Mouse (Mus musculus): Measurements from ENCODE around the gene Nup133. TPM values are rescaled to one million over a fixed set of nuclear protein-coding genes. Genes with fewer than 3 reads are reported as not detected.

Nup133 gene
- polyA plus RNA-seq, 1 experiment from 2014 or later: 7.0 TPM

DNA sequence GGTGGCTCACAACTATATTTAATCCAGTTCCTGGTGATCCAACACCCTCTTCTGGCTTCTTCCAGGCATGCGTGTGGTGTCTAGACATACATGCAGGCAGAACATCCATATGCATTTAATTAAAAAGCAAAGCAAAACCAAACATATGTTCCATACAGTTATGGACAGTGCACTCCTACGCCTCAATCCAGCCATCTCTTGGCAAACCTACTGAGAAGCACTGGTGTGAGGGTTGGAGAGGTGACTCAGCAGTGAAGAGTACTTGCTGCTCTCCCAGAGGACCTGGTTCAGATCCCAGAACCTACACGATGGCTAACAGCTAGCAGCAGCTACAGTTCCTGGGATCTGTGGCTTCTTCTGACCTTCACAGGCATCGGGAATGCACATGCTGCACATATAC lies 36.8 kb downstream of the Nup133 start:
- Histone ChIP-seq H3K36me3 (ENCODE audit: inconsistent target) (peaks cover 42% of the 10 kb centered on the region; the same call in 1 of the 2 replicates), H3K79me2 (ENCODE audit: inconsistent target) (no peaks in the 10 kb centered on the region), H3K27ac (no peak overlapping the region), H3K4me3 (ENCODE audit: inconsistent target) (no peak overlapping the region)
- WGBS (ENCODE audit: missing documents): 91% methylated on average over 4 of the region's 4 CpGs

DNA sequence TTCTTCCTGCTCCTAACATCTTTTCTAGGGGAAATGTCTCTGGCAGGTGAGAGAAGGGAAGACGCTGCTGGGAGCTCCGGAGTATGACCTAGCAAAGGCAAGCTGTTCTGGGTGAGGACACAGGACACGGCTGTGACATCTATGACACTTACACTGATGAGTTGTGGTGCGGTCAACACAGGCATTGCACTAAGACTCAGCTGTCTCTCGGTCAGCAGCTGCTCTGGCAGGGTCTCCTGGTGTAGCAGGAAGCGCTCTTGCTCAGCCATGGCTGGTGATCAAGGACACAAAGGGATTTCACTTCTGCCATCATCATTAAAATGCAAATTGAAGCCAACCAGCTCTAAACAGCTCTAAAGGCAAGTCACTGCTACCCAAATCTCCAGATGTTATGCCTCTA lies 41.5 kb downstream of the Nup133 start:
- H3K4me3 ChIP-seq (ENCODE audit: inconsistent target): no peak overlapping the region
- H3K27ac ChIP-seq: no peak overlapping the region
- WGBS (ENCODE audit: missing documents): 94% methylated on average over 6 of the region's 6 CpGs
- no peaks in the 10 kb centered on the region for H3K79me2 ChIP-seq (ENCODE audit: inconsistent target)
- H3K36me3 ChIP-seq (ENCODE audit: inconsistent target): peaks cover 42% of the 10 kb centered on the region; the same call in 1 of the 2 replicates

DNA sequence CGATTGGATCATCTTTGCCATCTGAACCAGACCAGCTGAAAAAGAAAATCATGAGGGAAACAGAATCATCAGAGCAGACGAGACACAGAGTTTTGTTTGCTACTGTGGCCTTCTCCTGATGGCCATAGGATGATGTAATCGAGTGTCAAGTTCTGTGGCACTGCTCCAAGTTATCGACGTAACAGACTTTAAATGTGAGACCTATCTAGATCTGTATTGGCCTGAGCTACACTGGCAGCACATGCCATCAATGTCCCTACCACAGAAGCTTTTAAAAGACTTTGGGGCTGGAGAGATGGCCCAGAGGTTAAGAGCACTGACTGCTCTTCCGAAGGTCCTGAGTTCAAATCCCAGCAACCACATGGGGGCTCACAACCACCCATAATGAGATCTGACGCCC lies 46.4 kb downstream of the Nup133 start:
- Histone ChIP-seq H3K36me3 (ENCODE audit: inconsistent target) (peaks cover 30% of the 10 kb centered on the region; the same call in 1 of the 2 replicates), H3K27ac (no peak overlapping the region), H3K79me2 (ENCODE audit: inconsistent target) (no peaks in the 10 kb centered on the region), H3K4me3 (ENCODE audit: inconsistent target) (no peak overlapping the region)
- WGBS (ENCODE audit: missing documents): 95% methylated on average over 7 of the region's 7 CpGs

DNA sequence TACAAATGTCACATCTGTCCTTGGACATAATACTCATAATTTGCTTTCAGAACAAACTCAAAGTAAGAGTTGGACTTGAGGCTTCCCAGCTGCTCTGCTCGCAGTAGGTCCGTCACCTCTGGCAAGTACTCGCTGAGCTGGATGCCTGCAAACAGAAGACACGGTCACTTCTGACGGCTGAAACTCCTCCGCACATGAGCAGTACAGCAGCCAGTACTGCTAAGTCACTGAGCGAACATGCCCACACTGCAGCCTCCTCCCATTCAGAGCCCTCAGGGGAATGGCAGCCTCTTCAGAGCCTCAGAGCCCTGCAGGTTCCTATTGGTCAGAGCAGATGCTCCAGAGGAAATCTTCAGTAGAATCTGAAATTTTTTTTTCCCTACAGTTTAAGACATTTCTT lies 49.7 kb downstream of the Nup133 start:
- WGBS (ENCODE audit: missing documents): 95% methylated on average over 7 of the region's 7 CpGs
- Histone ChIP-seq H3K27ac (no peak overlapping the region), H3K79me2 (ENCODE audit: inconsistent target) (no peaks in the 10 kb centered on the region), H3K4me3 (ENCODE audit: inconsistent target) (no peak overlapping the region), H3K36me3 (ENCODE audit: inconsistent target) (peaks cover 20% of the 10 kb centered on the region; the same call in 1 of the 2 replicates)

DNA sequence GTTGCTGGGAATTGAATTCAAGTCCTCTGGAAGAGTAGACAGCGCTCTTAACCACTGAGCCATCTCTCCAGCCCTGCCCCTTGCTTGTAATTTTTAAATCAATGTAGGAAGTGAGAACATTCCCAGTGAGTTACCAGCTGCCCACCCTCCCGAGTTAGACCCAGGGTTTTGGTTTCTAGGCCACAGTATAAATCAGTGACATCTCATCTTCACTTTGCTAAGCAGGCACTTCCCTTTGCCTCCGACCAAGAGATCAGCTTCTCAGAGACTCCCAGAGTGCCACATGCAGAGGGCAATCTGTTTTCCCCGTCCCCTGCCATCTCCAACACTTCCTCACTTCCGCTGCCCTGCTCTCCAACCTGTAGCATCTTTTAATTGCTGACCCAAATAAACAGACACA lies 50.5 kb downstream of the Nup133 start:
- 90% methylated on average over 5 of the region's 5 CpGs for WGBS (ENCODE audit: missing documents)
- no peak overlapping the region for H3K27ac ChIP-seq
- no peaks in the 10 kb centered on the region for H3K79me2 ChIP-seq (ENCODE audit: inconsistent target)
- peaks cover 12% of the 10 kb centered on the region; the same call in 1 of the 2 replicates for H3K36me3 ChIP-seq (ENCODE audit: inconsistent target)
- H3K4me3 ChIP-seq (ENCODE audit: inconsistent target): no peak overlapping the region

DNA sequence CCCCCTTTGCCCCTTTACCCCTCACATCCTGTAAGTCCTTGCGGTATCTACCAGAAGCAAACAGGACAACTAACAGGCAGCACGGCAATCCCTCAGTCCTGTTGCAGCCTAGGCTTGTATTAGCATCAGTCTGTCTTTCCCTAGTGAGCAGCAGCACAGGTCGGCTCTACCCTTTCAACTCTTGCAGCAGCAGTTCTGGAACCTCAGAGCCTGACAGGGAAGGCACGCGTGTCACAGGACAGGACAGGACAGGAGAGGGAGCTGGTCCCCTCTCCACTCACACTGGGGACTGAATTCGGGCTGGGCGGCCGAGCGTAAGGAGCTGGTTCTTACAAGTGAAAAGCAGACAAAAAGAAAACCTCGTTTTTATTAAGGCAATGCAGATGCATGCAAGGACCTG lies 52.3 kb downstream of the Nup133 start:
- peaks cover 3% of the 10 kb centered on the region; the same call in 1 of the 2 replicates for H3K36me3 ChIP-seq (ENCODE audit: inconsistent target)
- H3K4me3 ChIP-seq (ENCODE audit: inconsistent target): no peak overlapping the region
- WGBS (ENCODE audit: missing documents): 69% methylated on average over 9 of the region's 10 CpGs
- H3K27ac ChIP-seq: no peak overlapping the region
- no peaks in the 10 kb centered on the region for H3K79me2 ChIP-seq (ENCODE audit: inconsistent target)

DNA sequence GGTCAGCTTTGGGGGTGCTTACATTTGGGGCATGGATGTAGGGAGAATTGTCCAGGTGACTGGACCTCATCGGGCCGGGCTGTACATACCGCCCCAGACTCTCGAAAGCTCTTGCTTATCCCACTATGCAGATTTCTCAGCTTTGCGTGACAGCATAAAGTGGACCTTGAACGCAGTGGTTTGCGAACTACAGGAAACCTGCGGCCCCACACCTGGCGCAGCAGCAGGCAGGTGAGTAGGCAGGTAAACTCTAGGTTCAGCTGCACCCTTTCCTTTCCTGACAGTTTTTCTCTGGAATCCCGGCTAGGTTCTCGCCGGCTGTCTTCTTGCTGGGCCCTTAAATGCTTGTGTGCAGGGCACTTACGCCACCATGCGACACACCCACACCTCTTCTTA lies 52.7 kb downstream of the Nup133 start:
- Histone ChIP-seq H3K4me3 (ENCODE audit: inconsistent target) (no peak overlapping the region), H3K79me2 (ENCODE audit: inconsistent target) (no peaks in the 10 kb centered on the region), H3K27ac (no peak overlapping the region), H3K36me3 (ENCODE audit: inconsistent target) (no peaks in the 10 kb centered on the region)
- 70% methylated on average over 14 of the region's 14 CpGs for WGBS (ENCODE audit: missing documents)

DNA sequence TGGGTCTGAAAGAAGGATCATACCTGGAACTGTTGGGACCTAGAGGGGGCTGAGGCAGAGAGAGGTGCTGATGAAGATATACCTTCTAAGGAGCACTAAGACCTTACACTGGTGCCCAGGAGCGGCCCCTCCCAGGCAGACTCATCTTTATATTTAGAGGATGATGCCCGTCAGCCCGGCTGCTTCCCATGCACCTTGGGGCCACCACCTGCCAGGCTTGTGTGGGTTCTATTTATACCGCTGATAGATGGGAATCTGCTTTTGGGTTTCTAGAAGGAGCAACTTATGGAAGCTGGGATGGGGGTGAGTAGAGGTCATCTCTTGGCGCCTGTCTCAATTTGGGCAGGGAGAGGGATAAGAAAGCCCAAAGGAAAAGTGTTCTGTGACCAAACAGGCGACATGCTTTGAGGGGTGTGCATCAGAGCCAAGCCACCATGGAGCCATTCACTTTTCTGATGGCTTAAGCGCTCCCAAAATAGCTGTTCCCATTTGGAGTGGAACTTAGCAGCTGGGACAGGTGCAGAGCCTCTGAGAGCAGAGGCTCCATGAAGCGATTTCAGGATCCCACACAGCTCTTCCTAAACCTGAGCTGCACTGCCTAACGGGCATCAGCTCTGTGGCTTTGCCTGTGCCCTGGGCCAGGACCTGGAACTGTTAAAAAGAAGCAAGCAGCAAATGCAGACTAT lies 53.2 kb downstream of the Nup133 start:
- Histone ChIP-seq H3K36me3 (ENCODE audit: inconsistent target) (no peaks in the 10 kb centered on the region), H3K4me3 (ENCODE audit: inconsistent target) (no peak overlapping the region), H3K79me2 (ENCODE audit: inconsistent target) (no peaks in the 10 kb centered on the region), H3K27ac (no peak overlapping the region)
- WGBS (ENCODE audit: missing documents): 70% methylated on average over 9 of the region's 9 CpGs

DNA sequence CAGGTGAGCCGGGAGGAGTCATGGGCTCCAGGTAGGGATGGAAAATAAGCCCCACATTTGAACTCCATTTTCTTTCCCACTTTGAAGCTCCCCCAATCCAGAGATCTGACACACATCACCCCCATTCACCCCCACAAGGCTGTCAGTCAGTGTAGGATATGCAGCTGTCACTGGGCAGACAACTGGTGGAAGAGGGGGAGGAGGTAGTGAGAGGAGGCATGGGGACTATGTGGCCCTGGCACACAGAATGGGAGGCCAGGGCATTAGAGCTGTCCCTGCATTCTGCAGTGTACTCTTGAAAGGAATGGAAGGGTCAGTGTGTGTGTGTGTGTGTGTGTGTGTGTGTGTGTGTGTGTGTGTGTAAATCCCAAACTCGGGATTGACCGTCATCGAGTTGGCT lies 53.8 kb downstream of the Nup133 start:
- no peak overlapping the region for H3K27ac ChIP-seq
- no peaks in the 10 kb centered on the region for H3K36me3 ChIP-seq (ENCODE audit: inconsistent target)
- WGBS (ENCODE audit: missing documents): 88% methylated on average over 4 of the region's 4 CpGs
- no peak overlapping the region for H3K4me3 ChIP-seq (ENCODE audit: inconsistent target)
- no peaks in the 10 kb centered on the region for H3K79me2 ChIP-seq (ENCODE audit: inconsistent target)

GRCm38 (mm10) chr8:123894502-123895097 lies 54.5 kb downstream of the Nup133 start, which contains the start of gene Acta1:
Gene Acta1 (minus strand): TSS chr8:123894751.
- no peak within 1 kb of the TSS for H3K27ac ChIP-seq
- no peak within 1 kb of the TSS for H3K4me3 ChIP-seq (ENCODE audit: inconsistent target)
- H3K79me2 ChIP-seq (ENCODE audit: inconsistent target): no peaks in the 10 kb centered on the region
- WGBS (ENCODE audit: missing documents): 36% methylated on average over 14 of the region's 15 CpGs
- H3K36me3 ChIP-seq (ENCODE audit: inconsistent target): no peaks in the 10 kb centered on the region

DNA sequence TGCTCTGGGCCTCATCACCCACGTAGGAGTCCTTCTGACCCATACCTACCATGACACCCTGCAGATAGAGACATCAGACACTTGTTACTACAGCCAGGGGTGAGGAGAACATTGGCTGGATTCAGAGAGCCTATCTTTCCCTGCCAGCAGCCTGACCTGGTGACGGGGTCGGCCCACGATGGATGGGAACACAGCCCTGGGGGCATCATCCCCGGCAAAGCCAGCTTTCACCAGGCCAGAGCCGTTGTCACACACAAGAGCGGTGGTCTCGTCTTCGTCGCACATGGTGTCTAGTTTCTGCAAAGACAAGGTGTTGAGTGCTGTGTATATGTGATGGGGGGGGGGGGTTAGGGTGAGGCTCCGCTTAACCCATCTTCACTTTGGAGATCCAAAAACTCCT lies 55.7 kb downstream of the Nup133 start:
- Histone ChIP-seq H3K27ac (no peak overlapping the region), H3K79me2 (ENCODE audit: inconsistent target) (no peaks in the 10 kb centered on the region), H3K36me3 (ENCODE audit: inconsistent target) (no peaks in the 10 kb centered on the region), H3K4me3 (ENCODE audit: inconsistent target) (no peak overlapping the region)
- WGBS (ENCODE audit: missing documents): 87% methylated on average over 7 of the region's 11 CpGs

DNA sequence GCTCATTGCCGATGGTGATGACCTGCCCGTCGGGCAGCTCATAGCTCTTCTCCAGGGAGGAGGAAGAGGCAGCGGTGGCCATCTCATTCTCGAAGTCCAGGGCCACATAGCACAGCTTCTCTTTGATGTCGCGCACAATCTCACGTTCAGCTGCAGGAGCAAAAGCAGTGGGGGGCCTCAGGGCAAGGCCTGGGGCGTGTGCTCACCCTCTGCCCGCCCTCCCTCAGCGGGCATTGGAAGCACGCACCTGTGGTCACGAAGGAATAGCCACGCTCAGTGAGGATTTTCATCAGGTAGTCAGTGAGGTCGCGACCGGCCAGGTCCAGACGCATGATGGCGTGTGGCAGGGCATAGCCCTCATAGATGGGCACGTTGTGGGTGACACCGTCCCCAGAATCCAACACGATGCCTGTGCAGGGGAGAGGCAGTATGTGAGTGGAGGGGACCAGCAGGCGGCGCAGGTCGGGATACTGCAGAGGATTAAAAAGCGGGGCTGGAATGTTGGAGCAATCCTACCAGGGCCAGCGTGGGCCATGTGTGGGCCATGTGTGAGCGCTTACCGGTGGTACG lies 56.4 kb downstream of the Nup133 start:
- H3K79me2 ChIP-seq (ENCODE audit: inconsistent target): no peaks in the 10 kb centered on the region
- H3K4me3 ChIP-seq (ENCODE audit: inconsistent target): no peak overlapping the region
- WGBS (ENCODE audit: missing documents): 28% methylated on average over 29 of the region's 30 CpGs
- H3K36me3 ChIP-seq (ENCODE audit: inconsistent target): no peaks in the 10 kb centered on the region
- no peak overlapping the region for H3K27ac ChIP-seq

DNA sequence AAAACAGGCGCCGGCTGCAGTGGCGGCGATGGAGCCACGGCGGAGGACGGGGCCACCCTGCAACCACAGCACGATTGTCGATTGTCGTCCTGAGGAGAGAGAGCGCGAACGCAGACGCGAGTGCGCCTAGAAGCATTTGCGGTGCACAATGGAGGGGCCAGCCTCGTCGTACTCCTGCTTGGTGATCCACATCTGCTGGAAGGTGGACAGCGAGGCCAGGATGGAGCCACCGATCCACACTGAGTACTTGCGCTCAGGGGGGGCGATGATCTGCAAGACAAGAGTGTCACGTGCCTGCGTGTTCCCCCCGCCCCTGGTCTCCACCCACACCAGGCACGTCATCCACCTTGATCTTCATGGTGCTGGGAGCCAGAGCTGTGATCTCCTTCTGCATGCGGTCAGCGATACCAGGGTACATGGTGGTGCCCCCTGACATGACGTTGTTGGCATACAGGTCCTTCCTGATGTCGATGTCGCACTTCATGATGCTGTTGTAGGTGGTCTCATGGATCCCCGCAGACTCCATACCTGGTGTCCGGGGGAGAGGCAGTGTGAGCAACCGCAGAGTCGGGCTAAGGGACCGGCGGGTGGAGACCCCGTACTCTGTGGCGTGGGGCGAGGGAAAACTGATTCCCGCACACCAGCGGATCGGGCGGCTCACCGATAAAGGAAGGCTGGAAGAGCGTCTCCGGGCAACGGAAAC lies 57.0 kb downstream of the Nup133 start:
- H3K79me2 ChIP-seq (ENCODE audit: inconsistent target): no peaks in the 10 kb centered on the region
- no peak overlapping the region for H3K4me3 ChIP-seq (ENCODE audit: inconsistent target)
- 9% methylated on average over 49 of the region's 49 CpGs for WGBS (ENCODE audit: missing documents)
- no peak overlapping the region for H3K27ac ChIP-seq
- H3K36me3 ChIP-seq (ENCODE audit: inconsistent target): no peaks in the 10 kb centered on the region

DNA sequence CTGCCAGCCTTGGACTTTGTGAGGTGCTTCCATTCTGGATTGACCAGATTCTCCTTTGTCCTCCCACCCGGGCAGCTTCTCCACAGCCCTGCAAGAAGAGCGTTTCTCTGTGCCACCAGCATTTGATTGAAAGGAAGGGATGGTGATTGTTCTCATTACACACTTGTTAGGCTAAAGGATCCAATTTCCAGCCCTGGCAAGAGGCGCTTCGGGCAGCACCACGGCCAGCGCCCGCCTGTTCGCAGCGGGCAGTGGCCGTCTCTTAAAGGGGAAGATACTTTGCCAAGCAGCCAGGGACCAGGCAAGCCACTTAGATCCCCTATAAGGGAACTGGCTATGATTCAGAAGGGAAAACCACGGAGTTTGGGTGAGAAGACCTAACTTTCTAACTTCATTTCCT lies 57.8 kb downstream of the Nup133 start:
- Histone ChIP-seq H3K36me3 (ENCODE audit: inconsistent target) (no peaks in the 10 kb centered on the region), H3K4me3 (ENCODE audit: inconsistent target) (no peak overlapping the region)
- WGBS (ENCODE audit: missing documents): 2% methylated on average over 11 of the region's 11 CpGs

GRCm38 (mm10) chr8:123889797-123890196 lies 59.3 kb downstream of the Nup133 start:
- WGBS (ENCODE audit: missing documents): 77% methylated on average over 4 of the region's 4 CpGs
- no peaks in the 10 kb centered on the region for H3K79me2 ChIP-seq (ENCODE audit: inconsistent target)
- H3K27ac ChIP-seq: no peak overlapping the region
- no peaks in the 10 kb centered on the region for H3K36me3 ChIP-seq (ENCODE audit: inconsistent target)
- H3K4me3 ChIP-seq (ENCODE audit: inconsistent target): no peak overlapping the region

More for the DNA sequence above, 57.8 kb downstream of the Nup133 start:
- H3K79me2 ChIP-seq (ENCODE audit: inconsistent target): no peaks in the 10 kb centered on the region
- H3K27ac ChIP-seq: no peak overlapping the region
